Mouse (Mus musculus) CH12.LX (cell line): ENCODE measurements around the gene Tcaf2. TPM values are rescaled to one million over a fixed set of nuclear protein-coding genes. Genes with fewer than 3 reads are reported as not detected.

ENCODE experiments used
- DNase-seq: peaks from one replicate; pipeline ENCODE4 v3.0.0-alpha.2; 2013; ENCODE audit errors: extremely low read depth
- H3K27ac ChIP-seq: 2 replicates; pipeline ENCODE4 v1.5.1; 2012; ENCODE audit warnings: low read depth, mild to moderate bottlenecking, control low read depth, moderate library complexity; ENCODE audit not compliant: insufficient read depth
- H3K27me3 ChIP-seq: replicated peaks from 2 replicates; pipeline ENCODE3; 2012; ENCODE audit warnings: inconsistent platforms
- H3K36me3 ChIP-seq, 2 experiments: replicated peaks in 1 of 2; 2 replicates each; pipeline versions ENCODE3 to v1.6.1; 2012; ENCODE audit warnings: inconsistent platforms in 1 of 2, low read length in 1 of 2, mild to moderate bottlenecking in 1 of 2, mixed read lengths in 1 of 2, moderate library complexity in 1 of 2; ENCODE audit not compliant: control insufficient read depth in 1 of 2, insufficient read depth in 1 of 2
- H3K4me1 ChIP-seq, 2 experiments: 2 replicates each; pipeline ENCODE4 v1.6.1; 2012; ENCODE audit warnings: inconsistent platforms in 1 of 2, moderate library complexity in 1 of 2; ENCODE audit not compliant: insufficient read depth in 2 of 2, control insufficient read depth in 1 of 2
- H3K4me2 ChIP-seq: 2 replicates; pipeline ENCODE4 v1.6.1; 2012; ENCODE audit warnings: low read depth, mild to moderate bottlenecking, control low read depth; ENCODE audit not compliant: poor library complexity, insufficient read depth, severe bottlenecking
- H3K4me3 ChIP-seq, 3 experiments: fragments of 150-350 bp in 1 of 3; sonication (generic) in 1 of 3; replicated peaks in 1 of 3; 2 replicates each; pipeline versions ENCODE3 to v1.5.1; 2011 to 2012; ENCODE audit warnings: low read depth in 2 of 3, low read length in 2 of 3, mild to moderate bottlenecking in 2 of 3, moderate library complexity in 2 of 3, control low read depth in 1 of 3, improper control_type of control experiment in 1 of 3, inconsistent platforms in 1 of 3, mixed read lengths in 1 of 3; ENCODE audit not compliant: poor library complexity in 1 of 3
- H3K79me2 ChIP-seq: replicated peaks from 2 replicates; pipeline ENCODE4 v1.6.1; 2012; ENCODE audit warnings: mild to moderate bottlenecking, moderate library complexity; ENCODE audit not compliant: control insufficient read depth, poor library complexity, insufficient read depth, severe bottlenecking; ENCODE audit errors: extremely low read depth
- H3K9ac ChIP-seq: 2 replicates; pipeline ENCODE4 v1.6.1; 2012; ENCODE audit warnings: low read depth, mild to moderate bottlenecking, control low read depth, moderate library complexity; ENCODE audit not compliant: insufficient read depth
- H3K9me3 ChIP-seq: replicated peaks from 2 replicates; pipeline ENCODE3; 2012; ENCODE audit warnings: low read length, inconsistent platforms, mixed read lengths
- E2F4 ChIP-seq: IDR thresholded peaks from 2 replicates; pipeline ENCODE4 v1.6.1; 2011; ENCODE audit warnings: low read depth, low read length, improper control_type of control experiment; ENCODE audit not compliant: insufficient replicate concordance
- ELF1 ChIP-seq: IDR thresholded peaks from 2 replicates; pipeline ENCODE4 v1.6.1; 2014; ENCODE audit warnings: low read depth, mild to moderate bottlenecking, inconsistent platforms, low read length, improper control_type of control experiment
- ETS1 ChIP-seq: conservative IDR thresholded peaks from 2 replicates; pipeline ENCODE4 v1.6.1; 2012; ENCODE audit warnings: low read depth, mild to moderate bottlenecking, inconsistent platforms, low read length, improper control_type of control experiment, moderate library complexity
- IRF4 ChIP-seq: IDR thresholded peaks from 2 replicates; pipeline ENCODE4 v1.6.1; 2014; ENCODE audit warnings: low read depth, mild to moderate bottlenecking, inconsistent platforms, low read length, improper control_type of control experiment
- JUN ChIP-seq: IDR thresholded peaks from 2 replicates; pipeline ENCODE4 v1.6.1; 2011; ENCODE audit warnings: low read depth, mild to moderate bottlenecking, low read length, improper control_type of control experiment, moderate library complexity; ENCODE audit not compliant: insufficient read depth
- KAT2A ChIP-seq: IDR thresholded peaks from 2 replicates; pipeline ENCODE4 v1.6.1; 2012; ENCODE audit warnings: low read length, improper control_type of control experiment, inconsistent platforms; ENCODE audit not compliant: insufficient replicate concordance
- MAX ChIP-seq: IDR thresholded peaks from 2 replicates; pipeline ENCODE4 v1.6.1; 2011; ENCODE audit warnings: low read length, improper control_type of control experiment
- MAZ ChIP-seq: IDR thresholded peaks from 2 replicates; pipeline ENCODE4 v1.6.1; 2012; ENCODE audit warnings: low read depth, mild to moderate bottlenecking, inconsistent platforms, low read length, improper control_type of control experiment, moderate library complexity
- MEF2A ChIP-seq: IDR thresholded peaks from 2 replicates; pipeline ENCODE4 v1.6.1; 2014; ENCODE audit warnings: low read depth, mild to moderate bottlenecking, inconsistent platforms, low read length, improper control_type of control experiment, borderline replicate concordance
- NELFE ChIP-seq: IDR thresholded peaks from 2 replicates; pipeline ENCODE4 v1.6.1; 2011; ENCODE audit warnings: low read depth, low read length, improper control_type of control experiment
- NRF1 ChIP-seq: IDR thresholded peaks from 2 replicates; pipeline ENCODE4 v1.6.1; 2014; ENCODE audit warnings: low read depth, mild to moderate bottlenecking, inconsistent platforms, low read length, improper control_type of control experiment, moderate library complexity
- PAX5 ChIP-seq: IDR thresholded peaks from 2 replicates; pipeline ENCODE4 v1.6.1; 2012; ENCODE audit warnings: low read length, inconsistent platforms, mixed read lengths
- POLR2A ChIP-seq: IDR thresholded peaks from 2 replicates; pipeline ENCODE4 v1.6.1; 2011; ENCODE audit warnings: low read depth, mild to moderate bottlenecking, improper control_type of control experiment, low read length
- RAD21 ChIP-seq: IDR thresholded peaks from 2 replicates; pipeline ENCODE4 v1.6.1; 2011; ENCODE audit warnings: low read depth, mild to moderate bottlenecking, low read length, improper control_type of control experiment, moderate library complexity
- RCOR1 ChIP-seq: conservative IDR thresholded peaks from 2 replicates; pipeline ENCODE4 v1.6.1; 2012; ENCODE audit warnings: low read depth, mild to moderate bottlenecking, inconsistent platforms, low read length, improper control_type of control experiment
- SIN3A ChIP-seq: IDR thresholded peaks from 2 replicates; pipeline ENCODE4 v1.6.1; 2012; ENCODE audit warnings: low read length, improper control_type of control experiment, inconsistent platforms
- SMC3 ChIP-seq: IDR thresholded peaks from 2 replicates; pipeline ENCODE4 v1.6.1; 2011; ENCODE audit warnings: low read depth, low read length, improper control_type of control experiment
- TBP ChIP-seq: conservative IDR thresholded peaks from 2 replicates; pipeline ENCODE4 v1.6.1; 2011; ENCODE audit warnings: low read depth, low read length, improper control_type of control experiment
- ZC3H11A ChIP-seq: IDR thresholded peaks from 2 replicates; pipeline ENCODE4 v1.6.1; 2012; ENCODE audit warnings: low read depth, mild to moderate bottlenecking, inconsistent platforms, low read length, improper control_type of control experiment
- ZKSCAN1 ChIP-seq: IDR thresholded peaks from 2 replicates; pipeline ENCODE4 v1.6.1; 2012; ENCODE audit warnings: low read depth, inconsistent platforms, low read length, improper control_type of control experiment, borderline replicate concordance
- dilution Hi-C: fragments of 300-500 bp; cut with MboI; formaldehyde crosslinking; loops from 2 replicates; pipeline ENCODE4 v1.14.3; 2020; ENCODE audit warnings: low sequenced_read_pairs; ENCODE audit not compliant: extremely low pct_unique_long_range_greater_than_20kb, extremely low pct_ligation_motif_present
- in situ Hi-C: fragments of 300-500 bp; cut with MboI; formaldehyde crosslinking; loops from 3 replicates; pipeline ENCODE4 v1.14.3; 2019; ENCODE audit warnings: low sequenced_read_pairs, low pct_ligation_motif_present, low pct_unique_long_range_greater_than_20kb, mixed read lengths
- polyA plus RNA-seq: library from polyadenylated mRNA; unstranded; fragments of >175 nt; gene quantifications from 2 replicates; pipeline ENCODE4 v1.2.1, GENCODE M21; 2012; ENCODE audit warnings: low read depth; ENCODE audit not compliant: insufficient read length
- total RNA-seq, 2 experiments: library from RNA; depleted of rRNA; stranded (reverse); fragments of 300-350 nt in 1 of 2; fragments of >200 nt in 1 of 2; gene quantifications; 2 replicates each; pipeline ENCODE4 v1.2.3; 2012 to 2014

The Tcaf2 gene
- total and polyA plus RNA-seq, 3 experiments: not detected

DNA sequence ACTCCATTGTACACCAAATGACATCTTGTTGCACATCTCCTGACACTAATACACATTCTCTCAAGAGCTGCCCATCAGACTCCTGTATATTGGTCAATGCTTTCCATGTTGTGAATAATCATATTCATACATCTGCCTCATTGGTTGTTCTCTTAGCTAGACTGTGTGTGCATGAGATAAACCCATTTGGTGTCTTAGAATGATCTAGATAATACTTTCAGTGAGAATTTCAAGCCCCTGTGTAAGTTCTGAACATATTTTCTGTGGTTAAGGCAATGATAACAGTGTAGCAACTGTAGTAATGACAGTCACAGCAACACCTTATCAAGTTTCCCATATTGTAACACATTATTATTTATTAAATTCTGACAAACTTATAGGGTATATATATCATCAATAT is 44.7 kb upstream of the Tcaf2 start:
- dilution Hi-C loops: no loop called here
- no peak overlapping the region for H3K4me3 ChIP-seq
- H3K36me3 ChIP-seq: no peaks in the 10 kb centered on the region
- H3K9ac ChIP-seq: no peak overlapping the region
- in situ Hi-C loops: no loop called here
- DNase-seq: no peak
- no peak overlapping the region for H3K27ac ChIP-seq
- no peaks in the 10 kb centered on the region for H3K79me2 ChIP-seq
- TF ChIP-seq NRF1: no peak
- TF ChIP-seq NELFE: no peak
- no peak for TF ChIP-seq MAZ
- no peak for TF ChIP-seq MAX
- TF ChIP-seq KAT2A: no peak
- no peak for TF ChIP-seq MEF2A
- no peak for TF ChIP-seq RCOR1
- no peak for TF ChIP-seq SMC3
- TF ChIP-seq SIN3A: no peak
- no peak for TF ChIP-seq IRF4
- no peak for TF ChIP-seq ELF1
- no peak for TF ChIP-seq ZC3H11A
- TF ChIP-seq ETS1: no peak
- TF ChIP-seq E2F4: no peak
- no peak for TF ChIP-seq PAX5
- TF ChIP-seq, all 38 proteins: peak for 0
- Histone ChIP-seq H3K27me3 (no peaks in the 10 kb centered on the region), H3K9me3 (no peaks in the 10 kb centered on the region), H3K4me1 (no peaks in the 10 kb centered on the region), H3K4me2 (no peak overlapping the region)

- Histone ChIP-seq H3K4me1 (no peaks in the 10 kb centered on the region), H3K9me3 (no peaks in the 10 kb centered on the region), H3K36me3 (no peaks in the 10 kb centered on the region), H3K9ac (no peak overlapping the region), H3K4me2 (no peak overlapping the region), H3K27me3 (no peaks in the 10 kb centered on the region), H3K27ac (no peak overlapping the region), H3K79me2 (no peaks in the 10 kb centered on the region), H3K4me3 (no peak overlapping the region)
- in situ Hi-C loops (no loop called here), dilution Hi-C loops (no loop called here)
- TF ChIP-seq JUN: no peak
- no peak for TF ChIP-seq RAD21
- TF ChIP-seq SIN3A: no peak
- no peak for TF ChIP-seq ZKSCAN1
- no peak for TF ChIP-seq TBP
- TF ChIP-seq POLR2A: no peak
- no peak for TF ChIP-seq MEF2A
- no peak for DNase-seq
Measured at GRCm38 (mm10) chr6:42687907-42688306, 42.9 kb upstream of the Tcaf2 start.
